In the genomic region with DNA sequence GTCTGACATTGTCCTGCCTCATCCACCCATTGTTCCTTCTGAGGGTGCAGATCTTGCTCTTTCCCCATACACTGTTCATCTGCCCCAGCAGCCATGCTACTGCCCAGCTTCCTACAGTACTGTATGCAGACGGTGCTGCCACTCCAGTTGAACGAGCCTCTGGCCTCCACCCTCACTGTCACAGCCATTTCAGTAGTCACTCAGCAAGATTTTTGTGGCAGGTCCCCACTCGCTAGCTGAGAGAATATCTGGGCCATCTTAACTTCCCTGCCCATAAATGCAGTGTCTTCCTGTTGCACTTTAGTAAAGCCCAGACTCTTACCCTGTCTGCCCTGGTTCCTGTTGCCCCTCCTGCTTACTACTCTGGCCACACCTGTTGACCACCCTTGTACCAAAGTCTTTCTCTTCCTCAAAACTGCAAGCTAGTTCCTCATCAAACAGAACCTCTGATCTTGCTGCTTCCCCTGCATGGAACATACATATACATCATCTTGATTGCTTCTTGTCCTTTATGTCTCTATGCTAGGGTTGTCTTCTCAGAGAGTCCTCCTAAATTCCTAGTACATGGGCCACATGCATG, we compare ENCODE assay signal across 10 mouse cellular contexts. TPM values are rescaled to one million over a fixed set of nuclear protein-coding genes. Genes with fewer than 3 reads are reported as not detected.
DNase-seq lines count a peak whose midpoint lies in the region; ATAC-seq and TF ChIP-seq lines count a peak whose summit lies in the region.
"Had no signal": no experiment of that assay in that cellular context is flagged by ENCODE, and none has a peak within 500 bp of the region (broad histone marks: within the 10 kb centered on the region; RNA-seq: fewer than 3 reads in every experiment).

No protein-coding gene starts in this region.

- peak overlapping the region; percentile 94 for H3K9ac ChIP-seq in heart, embryonic 13.5 days
- peak overlapping the region; percentile 40 for H3K9ac ChIP-seq in MEL (ENCODE audit: control insufficient read depth, low read depth, low read length, poor library complexity, severe bottlenecking)
- no peak overlapping the region for H3K9ac ChIP-seq in intestine, embryonic 14.5 days (ENCODE audit: low read length)

- H3K36me3 ChIP-seq in heart, embryonic 13.5 days: peaks cover 46% of the 10 kb centered on the region
- peaks cover 2 to 19% of the 10 kb centered on the region in 2 experiments for H3K36me3 ChIP-seq in MEL (ENCODE audit: control insufficient read depth in 1 of 2, insufficient read depth in 2 of 2, low read length in 2 of 2)
- peaks cover 42% of the 10 kb centered on the region for H3K36me3 ChIP-seq in intestine, embryonic 14.5 days (ENCODE audit: control insufficient read depth, insufficient read depth, low read length)

- TF ChIP-seq CTCF in MEL (IDR thresholded peaks at IDR 0.05 in 2 of 3, conservative IDR thresholded peaks at IDR 0.05 in 1 of 3; ENCODE audit: control insufficient read depth in 1 of 3, insufficient read depth in 1 of 3, low read depth in 2 of 3, low read length in 3 of 3, poor library complexity in 1 of 3, severe bottlenecking in 1 of 3): no peak
- no peak for TF ChIP-seq CTCF in left cerebral cortex, adult 2 months (IDR thresholded peaks at IDR 0.05)

- no peaks in the 10 kb centered on the region for H3K9me3 ChIP-seq in heart, embryonic 13.5 days
- no peaks in the 10 kb centered on the region for H3K9me3 ChIP-seq in MEL (replicated peaks; ENCODE audit: insufficient read depth, low read length)
- H3K9me3 ChIP-seq in intestine, embryonic 14.5 days (ENCODE audit: control insufficient read depth, low read length): no peaks in the 10 kb centered on the region

- no peak for TF ChIP-seq POLR2A in MEL (IDR thresholded peaks at IDR 0.05; ENCODE audit: control insufficient read depth in 1 of 2, insufficient read depth in 1 of 2, low read depth in 1 of 2, low read length in 2 of 2, poor library complexity in 1 of 2)

- H3K4me2 ChIP-seq in heart, embryonic 13.5 days: peak overlapping the region; percentile 95
- H3K4me2 ChIP-seq in intestine, embryonic 14.5 days (ENCODE audit: low read length): peak overlapping the region; percentile 97

- DNase-seq in heart, postnatal 14 days: no peak
- no peak for DNase-seq in MEL (ENCODE audit: low read depth, low spot score)
- no peak for DNase-seq in intestine, embryonic 14.5 days (ENCODE audit: low spot score)
- no peak for DNase-seq in left cerebral cortex, adult 2 months (ENCODE audit: extremely low spot score in 1 of 2, low spot score in 2 of 2)
- no peak for DNase-seq in layer of hippocampus, postnatal 36 days

- no peaks in the 10 kb centered on the region for H3K27me3 ChIP-seq in heart, embryonic 13.5 days (replicated peaks)
- H3K27me3 ChIP-seq in MEL (ENCODE audit: control insufficient read depth in 1 of 2, insufficient read depth in 2 of 2, low read length in 2 of 2): no peaks in the 10 kb centered on the region
- no peaks in the 10 kb centered on the region for H3K27me3 ChIP-seq in intestine, embryonic 14.5 days (replicated peaks; ENCODE audit: control insufficient read depth, insufficient read depth, low read length)
- H3K27me3 ChIP-seq: Patski had no signal

- peaks cover 21% of the 10 kb centered on the region for H3K79me2 ChIP-seq in MEL (ENCODE audit: control insufficient read depth, insufficient read depth, low read length, poor library complexity)

- H3K4me3 ChIP-seq in heart, embryonic 13.5 days: peak overlapping the region; percentile 90
- peak overlapping the region; percentile 38 to 93 for H3K4me3 ChIP-seq in MEL (ENCODE audit: control insufficient read depth in 1 of 2, insufficient read depth in 1 of 2, low read depth in 2 of 2, low read length in 2 of 2)
- H3K4me3 ChIP-seq in intestine, embryonic 14.5 days (ENCODE audit: low read depth, low read length): no peak overlapping the region
- no peak overlapping the region for H3K4me3 ChIP-seq in left cerebral cortex, adult 2 months

- no peak for ATAC-seq in heart, embryonic 13.5 days (ENCODE audit: extremely low read depth, insufficient number of reproducible peaks, low FRiP score, low TSS enrichment)
- ATAC-seq in intestine, embryonic 14.5 days (replicated peaks; ENCODE audit: low FRiP score, low TSS enrichment, low read depth): no peak
- peak; percentile 45 for ATAC-seq in monocyte, adult 5-6 weeks (replicated peaks; ENCODE audit: insufficient number of reproducible peaks, low FRiP score, low TSS enrichment, poor library complexity, severe bottlenecking)
- no peak for ATAC-seq in inflammation-experienced regulatory T-cells, adult 6 months
- ATAC-seq: Patski had no signal

- H3K4me1 ChIP-seq in heart, embryonic 13.5 days: peaks cover 33% of the 10 kb centered on the region
- peaks cover 0 to 18% of the 10 kb centered on the region in 2 experiments; a peak in 2 of 4 replicates for H3K4me1 ChIP-seq in MEL (ENCODE audit: control insufficient read depth in 1 of 2, insufficient read depth in 2 of 2, low read length in 2 of 2)
- peaks cover 18% of the 10 kb centered on the region for H3K4me1 ChIP-seq in intestine, embryonic 14.5 days (replicated peaks; ENCODE audit: control insufficient read depth, insufficient read depth, low read length)

- peak overlapping the region; percentile 95 for H3K27ac ChIP-seq in heart, embryonic 13.5 days (replicated peaks)
- peak overlapping the region; percentile 25 for H3K27ac ChIP-seq in MEL (ENCODE audit: control insufficient read depth, low read depth, low read length)
- no peak overlapping the region for H3K27ac ChIP-seq in intestine, embryonic 14.5 days (ENCODE audit: low read depth)
- H3K27ac ChIP-seq in left cerebral cortex, adult 2 months: no peak overlapping the region

- no peak for TF ChIP-seq EP300 in MEL (IDR thresholded peaks at IDR 0.05; ENCODE audit: low read depth in 1 of 2, low read length in 2 of 2)

- TF ChIP-seq RAD21 in MEL (IDR thresholded peaks at IDR 0.05; ENCODE audit: low read depth, low read length): no peak

- intact Hi-C loops in heart, postnatal 14 days (cut with DNase I): loop anchor here (5.0 kb wide), 2 partner anchors 47 to 87 kb away; a partner anchor contains a TSS
- intact Hi-C loops in left cerebral cortex, adult 2 months (cut with DNase I): loop anchor here (2.0 kb wide), 3 partner anchors 47 to 89 kb away; a partner anchor contains a TSS

- WGBS in heart, embryonic 13.5 days: 59% methylated on average over 3 of the region's 3 CpGs
- 90% methylated on average over 3 of the region's 3 CpGs for WGBS in intestine, embryonic 14.5 days

TF ChIP-seq in MEL, 35 proteins besides CTCF, POLR2A, EP300 and RAD21:
- TF ChIP-seq NELFE (IDR thresholded peaks at IDR 0.05; ENCODE audit: low read depth, low read length): peak; percentile 9; the same call in 1 of the 2 replicates
- TF ChIP-seq SMC3 (IDR thresholded peaks at IDR 0.05; ENCODE audit: low read depth, low read length): no peak

RNA-seq across cellular contexts. Expression of a gene that starts 1.6 kb away (rescaled TPM):
- polyA plus RNA-seq in heart, embryonic 13.5 days (2015; fragmentation: Nextera tagmentation; extraction: Ambion mirVana): 85.7 and 86.0 TPM in 2 replicates
- 10 to 100 TPM; 27.3 to 30.5 TPM for total RNA-seq in heart, postnatal 14 days (2021)
- 73.5 and 76.4 TPM in 2 replicates for total RNA-seq in MEL (2012; rRNA removed)
- 100 to 1,000 TPM in 1 of 2 experiments, not detected in 1; 149 TPM for polyA plus RNA-seq in MEL (2012; ENCODE audit: insufficient read depth in 1 of 2, insufficient read length in 2 of 2, low read depth in 1 of 2, low replicate concordance in 2 of 2, missing spikeins in 1 of 2)
- polyA plus RNA-seq in intestine, embryonic 14.5 days (2014; fragmentation: Nextera tagmentation; extraction: Ambion mirVana): 116 and 126 TPM in 2 replicates
- total RNA-seq in monocyte, adult 5-6 weeks (2017): 164 to 214 TPM (median 184 TPM) in 3 replicates
- 10 to 100 TPM; 68.0 to 68.4 TPM for total RNA-seq in left cerebral cortex, adult 2 months (2021)
- 10 to 100 TPM; 76.8 to 78.0 TPM for total RNA-seq in layer of hippocampus, postnatal 36 days (2021)
- polyA plus RNA-seq in inflammation-experienced regulatory T-cells, adult 6 months (2017; shearing (Covaris generic)): 100 to 1,000 TPM; 127 to 153 (median 139) TPM

RNA-seq across cellular contexts. Expression of a gene that starts 13.7 kb away (rescaled TPM):
- 801 and 908 TPM in 2 replicates for polyA plus RNA-seq in heart, embryonic 13.5 days (2015; fragmentation: Nextera tagmentation; extraction: Ambion mirVana)
- total RNA-seq in heart, postnatal 14 days (2021): 100 to 1,000 TPM; 796 to 815 TPM
- total RNA-seq in MEL (2012; rRNA removed): 0.33 and 0.58 TPM in 2 replicates
- polyA plus RNA-seq in MEL (2012; ENCODE audit: insufficient read depth in 1 of 2, insufficient read length in 2 of 2, low read depth in 1 of 2, low replicate concordance in 2 of 2, missing spikeins in 1 of 2): 1 to 10 TPM in 1 of 2 experiments, not detected in 1; 1.8 TPM
- 2.0 and 2.4 TPM in 2 replicates for polyA plus RNA-seq in intestine, embryonic 14.5 days (2014; fragmentation: Nextera tagmentation; extraction: Ambion mirVana)
- total RNA-seq in monocyte, adult 5-6 weeks (2017): 6.4 TPM in 1 of 3 replicates, not detected in the others
- total RNA-seq in left cerebral cortex, adult 2 months (2021): 1 to 10 TPM; 5.4 to 9.5 TPM
- total RNA-seq in layer of hippocampus, postnatal 36 days (2021): 10 to 100 TPM; 14.4 to 14.8 TPM
- polyA plus RNA-seq in inflammation-experienced regulatory T-cells, adult 6 months (2017; shearing (Covaris generic)): 1 to 10 TPM; 1.6 to 2.3 (median 2.3) TPM
- polyA plus RNA-seq: liver, adult 2 months had no signal

RNA-seq across cellular contexts. Expression of a gene that starts 27.7 kb away (rescaled TPM):
- 26.6 and 30.0 TPM in 2 replicates for polyA plus RNA-seq in heart, embryonic 13.5 days (2015; fragmentation: Nextera tagmentation; extraction: Ambion mirVana)
- total RNA-seq in heart, postnatal 14 days (2021): 10 to 100 TPM; 55.6 to 66.5 TPM
- 27.8 and 29.2 TPM in 2 replicates for total RNA-seq in MEL (2012; rRNA removed)
- polyA plus RNA-seq in MEL (2012; ENCODE audit: insufficient read depth in 1 of 2, insufficient read length in 2 of 2, low read depth in 1 of 2, low replicate concordance in 2 of 2, missing spikeins in 1 of 2): 10 to 100 TPM; 19.5 to 34.9 TPM
- 17.6 and 18.2 TPM in 2 replicates for polyA plus RNA-seq in intestine, embryonic 14.5 days (2014; fragmentation: Nextera tagmentation; extraction: Ambion mirVana)
- total RNA-seq in monocyte, adult 5-6 weeks (2017): 7.2 to 13.7 TPM (median 10.5 TPM) in 3 replicates
- 10 to 100 TPM; 67.7 to 71.0 TPM for total RNA-seq in left cerebral cortex, adult 2 months (2021)
- 10 to 100 TPM; 63.9 to 73.3 TPM for total RNA-seq in layer of hippocampus, postnatal 36 days (2021)
- polyA plus RNA-seq in inflammation-experienced regulatory T-cells, adult 6 months (2017; shearing (Covaris generic)): 1 to 10 TPM; 4.8 to 7.2 (median 6.3) TPM

RNA-seq across cellular contexts. Expression of a gene that starts 48.0 kb away (rescaled TPM):
- 5.8 and 6.9 TPM in 2 replicates for polyA plus RNA-seq in heart, embryonic 13.5 days (2015; fragmentation: Nextera tagmentation; extraction: Ambion mirVana)
- total RNA-seq in heart, postnatal 14 days (2021): 1 to 10 TPM; 4.2 to 5.0 TPM
- total RNA-seq in MEL (2012; rRNA removed): 5.4 TPM in 2 replicates
- polyA plus RNA-seq in MEL (2012; ENCODE audit: insufficient read depth in 1 of 2, insufficient read length in 2 of 2, low read depth in 1 of 2, low replicate concordance in 2 of 2, missing spikeins in 1 of 2): 10 to 100 TPM in 1 of 2 experiments, not detected in 1; 18.3 TPM
- polyA plus RNA-seq in intestine, embryonic 14.5 days (2014; fragmentation: Nextera tagmentation; extraction: Ambion mirVana): 10.2 and 10.8 TPM in 2 replicates
- 14.6 to 18.6 TPM (median 17.2 TPM) in 3 replicates for total RNA-seq in monocyte, adult 5-6 weeks (2017)
- 10 to 100 TPM in 1 of 2 experiments, 1 to 10 TPM in 1; 8.6 to 10.5 TPM for total RNA-seq in left cerebral cortex, adult 2 months (2021)
- 10 to 100 TPM; 12.1 to 14.0 TPM for total RNA-seq in layer of hippocampus, postnatal 36 days (2021)
- 10 to 100 TPM; 15.9 to 27.5 (median 21.3) TPM for polyA plus RNA-seq in inflammation-experienced regulatory T-cells, adult 6 months (2017; shearing (Covaris generic))

Comparison
In these comparisons a context has a peak if more than half of its experiments do, and no peak if none do; other contexts are left out.
1. H3K27ac ChIP-seq: peak in heart, embryonic 13.5 days (single experiment) and MEL (single experiment); none in intestine, embryonic 14.5 days (single experiment) and left cerebral cortex, adult 2 months (single experiment).
2. H3K4me3 ChIP-seq: peak in heart, embryonic 13.5 days (single experiment) and MEL (2 of 2); none in intestine, embryonic 14.5 days (single experiment) and left cerebral cortex, adult 2 months (single experiment).
3. RNA of a gene that starts 13.7 kb away (total RNA-seq): 796 to 815 TPM in heart, postnatal 14 days; 14.4 to 14.8 TPM in layer of hippocampus, postnatal 36 days, 5.4 to 9.5 TPM in left cerebral cortex, adult 2 months, 6.4 TPM in monocyte, adult 5-6 weeks and 0.33 to 0.58 TPM in MEL; every median in the first group is over 10 times any median in the second.